Mouse (Mus musculus) small intestine, adult 2 months (tissue): ENCODE measurements at regions not wholly inside any gene's neighbourhood (a gene's known extent, or its start where the extent isn't known, plus 50 kb on each side); places are given as distances from the start of the nearest gene placed in this dataset.

ENCODE experiments used
- CTCF ChIP-seq: fragments of 200-500 bp; IDR thresholded peaks from 2 replicates; pipeline ENCODE4 v1.5.1; 2012; ENCODE audit warnings: low read depth, mild to moderate bottlenecking, control low read depth, inconsistent platforms, low read length, moderate library complexity, mixed read lengths; ENCODE audit not compliant: insufficient replicate concordance, insufficient read length; ENCODE audit errors: extremely low read depth
- POLR2A ChIP-seq: fragments of 200-500 bp; IDR thresholded peaks from 2 replicates; pipeline ENCODE4 v1.6.1; 2012; ENCODE audit warnings: low read depth, mild to moderate bottlenecking, control low read depth, inconsistent platforms, low read length, moderate library complexity

- TF ChIP-seq CTCF (no peak), POLR2A (no peak)
Measured at GRCm38 (mm10) chr6:100479881-100480280, 191.1 kb downstream of the Shq1 start.
